Mouse (Mus musculus): Measurements from ENCODE around the gene Ncln. TPM values are rescaled to one million over a fixed set of nuclear protein-coding genes. Genes with fewer than 3 reads are reported as not detected.

Gene Ncln
- polyA plus RNA-seq, 1 experiment, result 152 TPM

- no peak for DNase-seq (ENCODE audit: low read depth)
- TF ChIP-seq POLR2A (IDR thresholded peaks at IDR 0.05; ENCODE audit: borderline replicate concordance, extremely low read depth, insufficient read depth, insufficient read length, poor library complexity, severe bottlenecking) (no peak), CTCF (IDR thresholded peaks at IDR 0.05; ENCODE audit: borderline replicate concordance, extremely low read depth, insufficient read depth, insufficient read length) (no peak)
Observed at GRCm38 (mm10) chr10:81510246-81510810, 14.1 kb upstream of the Ncln start.

- TF ChIP-seq CTCF (IDR thresholded peaks at IDR 0.05; ENCODE audit: borderline replicate concordance, extremely low read depth, insufficient read depth, insufficient read length), result no peak
- TF ChIP-seq POLR2A (IDR thresholded peaks at IDR 0.05; ENCODE audit: borderline replicate concordance, extremely low read depth, insufficient read depth, insufficient read length, poor library complexity, severe bottlenecking), result no peak
- DNase-seq (ENCODE audit: low read depth), result no peak
Observed at GRCm38 (mm10) chr10:81507691-81508489, 11.7 kb upstream of the Ncln start.

DNA sequence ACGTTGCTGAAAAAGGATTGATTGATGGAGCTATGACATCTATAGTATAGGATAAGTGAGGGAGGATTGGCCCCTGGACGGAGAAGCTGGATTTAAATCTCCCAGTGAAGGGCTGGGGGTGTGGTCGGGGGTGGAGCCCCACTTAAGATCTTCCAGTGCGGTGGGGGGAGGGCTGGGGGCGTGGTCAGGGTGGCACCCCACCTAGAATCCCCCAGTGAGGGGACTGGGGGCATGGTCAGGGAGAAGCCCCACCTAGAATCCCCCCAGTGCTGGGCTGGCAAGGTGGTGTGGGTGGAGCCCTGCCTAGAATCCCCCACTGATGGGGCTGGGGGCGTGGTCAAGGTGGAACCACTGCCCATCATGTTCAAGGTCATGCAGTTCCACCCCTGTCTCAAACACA is 10.9 kb upstream of the Ncln start:
- no peak for TF ChIP-seq POLR2A (IDR thresholded peaks at IDR 0.05; ENCODE audit: borderline replicate concordance, extremely low read depth, insufficient read depth, insufficient read length, poor library complexity, severe bottlenecking)
- TF ChIP-seq CTCF (IDR thresholded peaks at IDR 0.05; ENCODE audit: borderline replicate concordance, extremely low read depth, insufficient read depth, insufficient read length), result no peak
- DNase-seq (ENCODE audit: low read depth), result no peak

GRCm38 (mm10) chr10:81505016-81505664 is 8.9 kb upstream of the Ncln start:
- TF ChIP-seq CTCF (IDR thresholded peaks at IDR 0.05; ENCODE audit: borderline replicate concordance, extremely low read depth, insufficient read depth, insufficient read length) (no peak), POLR2A (IDR thresholded peaks at IDR 0.05; ENCODE audit: borderline replicate concordance, extremely low read depth, insufficient read depth, insufficient read length, poor library complexity, severe bottlenecking) (no peak)
- DNase-seq (ENCODE audit: low read depth), result no peak

DNA sequence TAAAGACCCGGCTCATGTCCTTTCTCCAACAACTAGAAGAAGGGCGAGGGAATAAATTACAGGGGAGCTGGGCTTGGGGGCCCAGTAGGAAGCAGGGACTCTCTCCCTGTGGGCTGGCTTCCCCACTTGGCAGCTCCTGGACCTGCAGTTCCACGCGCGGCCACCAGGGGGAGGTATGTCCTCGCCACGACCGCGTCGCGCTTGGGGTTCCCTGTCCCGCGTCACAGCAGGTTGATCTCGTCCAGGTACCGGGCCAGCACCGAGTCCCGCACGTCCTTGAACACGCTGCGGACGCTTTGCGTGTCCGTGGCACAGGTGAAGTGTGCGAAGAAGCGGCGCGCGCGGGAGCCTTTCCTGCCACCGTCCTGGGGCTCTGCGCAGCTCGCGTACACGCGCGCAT is 6.5 kb upstream of the Ncln start:
- TF ChIP-seq POLR2A (IDR thresholded peaks at IDR 0.05; ENCODE audit: borderline replicate concordance, extremely low read depth, insufficient read depth, insufficient read length, poor library complexity, severe bottlenecking), result no peak
- TF ChIP-seq CTCF (IDR thresholded peaks at IDR 0.05; ENCODE audit: borderline replicate concordance, extremely low read depth, insufficient read depth, insufficient read length), result peak; percentile 99
- peak; percentile 79 for DNase-seq (ENCODE audit: low read depth)

- no peak for DNase-seq (ENCODE audit: low read depth)
- TF ChIP-seq CTCF (IDR thresholded peaks at IDR 0.05; ENCODE audit: borderline replicate concordance, extremely low read depth, insufficient read depth, insufficient read length) (no peak), POLR2A (IDR thresholded peaks at IDR 0.05; ENCODE audit: borderline replicate concordance, extremely low read depth, insufficient read depth, insufficient read length, poor library complexity, severe bottlenecking) (no peak)
Observed at GRCm38 (mm10) chr10:81501863-81502262, 5.7 kb upstream of the Ncln start.

DNA sequence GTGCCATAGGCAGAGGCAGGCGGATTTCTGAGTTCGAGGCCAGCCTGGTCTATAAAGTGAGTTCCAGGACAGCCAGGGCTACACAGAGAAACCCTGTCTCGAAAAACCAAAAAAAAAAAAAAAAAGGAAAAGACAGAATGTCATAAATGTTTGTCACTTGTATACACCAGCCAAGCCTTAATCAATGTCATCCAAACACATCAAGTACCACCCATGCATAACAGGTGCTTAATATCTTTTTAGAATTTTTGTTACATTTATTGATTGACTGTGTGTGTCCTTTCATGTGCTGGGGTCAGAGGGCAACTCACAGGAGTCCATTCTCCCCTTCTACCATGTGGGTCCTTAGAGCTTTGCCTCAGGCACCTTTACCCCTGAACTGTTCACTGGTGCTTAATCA is 3.8 kb upstream of the Ncln start, which contains the start of gene S1pr4:
TSS of gene S1pr4 (minus strand) at position 101 of the 400 bp plus-strand sequence.
- TF ChIP-seq POLR2A (IDR thresholded peaks at IDR 0.05; ENCODE audit: borderline replicate concordance, extremely low read depth, insufficient read depth, insufficient read length, poor library complexity, severe bottlenecking) (no peak), CTCF (IDR thresholded peaks at IDR 0.05; ENCODE audit: borderline replicate concordance, extremely low read depth, insufficient read depth, insufficient read length) (no peak)

GRCm38 (mm10) chr10:81499250-81499901 is 3.2 kb upstream of the Ncln start:
- TF ChIP-seq POLR2A (IDR thresholded peaks at IDR 0.05; ENCODE audit: borderline replicate concordance, extremely low read depth, insufficient read depth, insufficient read length, poor library complexity, severe bottlenecking), result no peak
- TF ChIP-seq CTCF (IDR thresholded peaks at IDR 0.05; ENCODE audit: borderline replicate concordance, extremely low read depth, insufficient read depth, insufficient read length), result no peak
- no peak for DNase-seq (ENCODE audit: low read depth)

More for the DNA sequence above, 3.8 kb upstream of the Ncln start, which contains the start of gene S1pr4:
- no peak for DNase-seq (ENCODE audit: low read depth)

- no peak for TF ChIP-seq POLR2A (IDR thresholded peaks at IDR 0.05; ENCODE audit: borderline replicate concordance, extremely low read depth, insufficient read depth, insufficient read length, poor library complexity, severe bottlenecking)
- TF ChIP-seq CTCF (IDR thresholded peaks at IDR 0.05; ENCODE audit: borderline replicate concordance, extremely low read depth, insufficient read depth, insufficient read length), result 0 out of 2 replicates have a peak, but pooled peaks have one; percentile 0
- no peak for DNase-seq (ENCODE audit: low read depth)
Observed at GRCm38 (mm10) chr10:81498316-81499249, 2.4 kb upstream of the Ncln start.

Measured in brain, embryonic 14.5 days (tissue).